Mouse (Mus musculus) myocyte (in vitro differentiated cells): ENCODE data around the gene Rnf185.

Experiments
- E2F4 ChIP-seq: IDR thresholded peaks from one replicate; pipeline ENCODE4 v1.6.1; 2011; ENCODE audit warnings: mild to moderate bottlenecking, control low read depth, moderate library complexity; ENCODE audit not compliant: insufficient read depth
- POLR2A ChIP-seq: IDR thresholded peaks from one replicate; pipeline ENCODE4 v1.6.1; 2011; ENCODE audit warnings: low read depth, mild to moderate bottlenecking, control low read depth, moderate library complexity; ENCODE audit not compliant: insufficient read length
- TCF12 ChIP-seq: IDR thresholded peaks from one replicate; pipeline ENCODE4 v1.6.1; 2011; ENCODE audit warnings: mild to moderate bottlenecking, control low read depth; ENCODE audit not compliant: poor library complexity, insufficient read depth, severe bottlenecking
- USF1 ChIP-seq: IDR thresholded peaks from one replicate; pipeline ENCODE4 v1.6.1; 2011; ENCODE audit warnings: low read depth, mild to moderate bottlenecking, control low read depth, moderate library complexity

DNA sequence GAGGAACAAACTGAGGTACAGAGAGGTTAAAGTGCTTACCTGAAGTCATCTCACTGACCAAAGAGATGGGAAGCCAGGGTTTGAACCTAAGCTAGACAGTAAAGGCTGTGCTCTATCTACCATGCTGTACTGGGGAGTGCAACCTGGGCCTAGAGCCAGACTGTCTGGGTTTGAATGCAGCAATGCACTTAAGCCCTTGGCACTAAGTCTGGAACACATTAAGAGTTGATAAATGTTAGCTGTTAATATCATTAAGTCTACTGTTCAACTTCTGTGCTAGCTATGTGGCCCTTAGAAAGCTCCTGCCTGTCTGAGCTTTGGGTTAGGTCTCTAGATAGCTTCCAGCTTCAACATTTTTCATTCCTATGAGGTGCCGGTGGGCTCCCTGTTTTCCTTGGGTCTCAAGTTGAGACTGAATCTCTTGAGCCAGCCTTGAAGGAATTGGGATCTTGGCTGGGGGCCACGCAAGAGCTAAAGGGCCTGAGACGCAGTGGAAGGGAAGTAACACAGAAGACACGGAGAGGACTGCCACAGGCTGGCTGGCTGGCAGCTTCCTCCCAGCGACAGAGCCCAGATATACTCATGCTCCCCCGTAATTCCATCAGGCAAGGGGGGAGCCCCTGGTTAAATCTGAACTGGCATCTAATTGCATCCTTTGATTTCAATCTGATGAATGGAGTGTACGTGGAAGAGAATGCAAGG is 78.4 kb downstream of the Rnf185 start:
- TF ChIP-seq TCF12 (no peak), POLR2A (no peak), E2F4 (no peak), USF1 (no peak)
